Mouse (Mus musculus) adrenal gland, postnatal 25 days (tissue): ENCODE results near the gene Shq1. TPM values are rescaled to one million over a fixed set of nuclear protein-coding genes. Genes with fewer than 3 reads are reported as not detected.

Source experiments
- DNase-seq: peaks from one replicate; pipeline ENCODE4 v3.0.0; 2021; ENCODE audit warnings: mixed read lengths
- total RNA-seq: library from RNA; stranded (reverse); gene quantifications from 2 replicates; pipeline ENCODE4 v1.2.3, GENCODE M21; 2021

The Shq1 gene
- total RNA-seq, 1 experiment from 2014 or later, result 8.7 TPM

DNA sequence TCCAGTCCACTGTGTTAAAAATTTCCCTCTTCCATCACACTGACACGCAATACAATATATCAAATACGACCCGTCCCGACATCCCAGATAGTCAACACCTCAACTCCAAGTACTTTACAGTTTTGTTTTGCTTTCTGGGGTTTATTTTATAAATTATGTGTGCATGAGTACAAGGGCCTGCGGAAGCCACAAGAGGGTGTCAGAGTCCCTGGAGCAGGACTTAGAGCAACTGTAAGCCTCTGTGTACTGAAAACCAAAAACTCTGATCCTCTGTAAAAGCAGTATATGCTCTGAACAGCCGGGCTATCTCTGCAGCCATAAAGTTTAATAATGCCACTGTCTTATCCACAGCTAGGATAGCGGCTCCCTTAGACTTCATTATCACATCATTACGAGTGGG lies 3.3 kb downstream of the Shq1 start:
- DNase-seq, result no peak

DNA sequence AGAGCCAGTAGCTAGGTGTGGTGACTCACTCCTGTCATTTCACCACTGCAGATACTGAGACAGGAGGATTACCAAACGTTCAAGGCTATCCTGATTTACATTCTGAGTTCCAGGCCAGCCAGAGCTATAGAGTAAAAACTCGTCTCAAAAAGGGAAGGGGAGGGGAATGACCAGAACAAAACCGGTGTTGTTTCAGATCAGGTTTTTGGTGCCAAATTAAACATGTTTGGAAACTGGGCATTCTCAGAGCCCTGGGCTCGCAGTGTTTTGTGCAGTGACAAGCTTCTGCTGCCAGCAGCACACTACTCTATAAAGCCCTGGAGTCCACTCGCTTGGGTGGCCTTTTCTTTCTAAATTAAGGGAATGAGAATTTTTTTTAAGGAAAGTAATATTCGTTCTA lies 8.7 kb downstream of the Shq1 start:
- DNase-seq, result no peak

DNA sequence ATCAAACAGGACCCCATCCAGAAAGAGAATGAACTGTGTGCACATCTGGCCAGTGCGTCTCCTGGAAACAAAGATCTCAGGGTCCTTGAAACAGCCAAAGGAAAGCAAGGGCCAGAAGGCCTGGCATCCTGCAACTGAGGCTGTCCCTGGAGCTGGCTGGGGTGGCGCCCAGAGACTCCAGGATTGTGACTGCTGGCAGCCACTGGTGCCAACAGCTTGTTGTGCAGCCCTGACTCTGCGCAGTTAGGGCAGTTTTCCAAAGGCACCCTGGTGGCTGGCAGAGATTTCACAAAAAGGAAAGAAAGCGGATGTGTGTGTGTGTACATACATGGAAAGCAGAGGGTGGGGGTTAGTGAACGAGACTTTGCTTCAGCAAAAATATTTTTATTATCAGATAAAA lies 10.6 kb downstream of the Shq1 start:
- peak; percentile 60 for DNase-seq

DNA sequence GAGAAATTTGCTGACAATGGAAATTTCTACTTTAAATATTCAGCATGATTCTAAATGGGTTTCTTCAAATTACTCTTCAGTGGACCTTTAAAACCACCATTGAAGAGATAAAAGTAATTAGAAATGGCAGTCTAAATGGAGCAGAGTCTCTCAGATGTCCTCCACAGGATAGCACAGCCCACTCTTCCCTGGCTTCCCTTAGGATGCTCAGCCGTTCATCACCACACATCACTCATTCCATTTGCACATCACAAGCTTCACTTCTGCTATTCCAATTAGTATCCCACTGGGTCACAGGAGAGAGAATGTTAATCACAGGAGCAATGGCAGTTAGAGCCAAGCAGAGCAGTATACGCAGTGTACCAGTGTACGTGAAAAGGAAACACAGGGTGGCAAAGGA lies 18.4 kb downstream of the Shq1 start:
- no peak for DNase-seq

DNA sequence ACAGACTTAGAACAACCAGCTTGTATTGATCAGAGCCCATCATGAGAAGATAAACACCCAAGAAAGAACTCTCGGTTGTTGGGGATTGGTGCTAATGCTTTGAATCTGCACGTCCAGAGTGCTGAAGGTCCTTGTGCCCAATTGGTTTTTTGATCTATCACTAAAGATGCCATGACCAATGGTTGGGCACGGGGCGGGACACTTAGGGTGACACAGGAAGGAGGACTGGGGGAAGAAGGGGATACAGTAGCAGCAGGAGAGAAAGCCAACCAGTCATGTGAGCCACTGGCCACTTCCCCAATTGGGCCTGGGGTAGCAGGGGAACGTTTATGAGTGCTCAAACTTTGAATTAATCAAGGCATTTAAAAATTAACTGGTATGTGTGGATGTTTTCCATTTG lies 23.8 kb downstream of the Shq1 start:
- no peak for DNase-seq

DNA sequence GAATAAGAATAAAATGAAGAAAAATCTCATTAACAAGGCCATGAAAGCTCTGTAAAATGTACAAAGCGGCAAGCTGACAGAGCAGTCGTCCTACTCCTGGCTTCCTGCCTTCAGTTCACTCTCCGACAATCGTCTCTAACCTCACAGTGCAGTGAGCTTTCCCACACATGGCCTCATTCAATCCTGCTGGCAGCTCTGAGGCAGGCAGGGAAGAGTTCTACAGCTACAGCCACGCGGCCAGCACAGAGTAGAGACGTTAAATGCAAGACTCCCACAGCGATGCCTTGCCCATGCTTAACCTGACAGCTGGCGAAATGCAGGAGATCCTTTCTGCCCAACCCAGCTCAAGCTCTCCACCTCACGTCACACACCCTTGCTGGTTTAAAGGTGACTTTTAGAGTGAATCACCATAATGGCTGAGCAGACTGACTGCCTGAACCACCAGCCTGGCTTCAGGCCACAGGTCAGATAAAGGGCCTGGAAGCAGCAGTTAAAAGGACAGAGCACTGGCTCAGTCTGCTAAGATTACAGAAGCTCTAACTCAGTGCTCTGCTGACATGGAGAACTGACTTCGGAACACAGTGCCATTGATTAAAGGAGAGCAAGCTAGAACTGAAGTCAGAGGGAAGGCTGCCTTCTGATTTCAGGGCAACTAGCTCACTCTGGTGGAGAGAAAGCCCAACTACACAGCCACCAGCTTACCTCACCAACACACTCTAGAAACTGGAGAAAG lies 25.3 kb downstream of the Shq1 start:
- peak; percentile 52 for DNase-seq

DNA sequence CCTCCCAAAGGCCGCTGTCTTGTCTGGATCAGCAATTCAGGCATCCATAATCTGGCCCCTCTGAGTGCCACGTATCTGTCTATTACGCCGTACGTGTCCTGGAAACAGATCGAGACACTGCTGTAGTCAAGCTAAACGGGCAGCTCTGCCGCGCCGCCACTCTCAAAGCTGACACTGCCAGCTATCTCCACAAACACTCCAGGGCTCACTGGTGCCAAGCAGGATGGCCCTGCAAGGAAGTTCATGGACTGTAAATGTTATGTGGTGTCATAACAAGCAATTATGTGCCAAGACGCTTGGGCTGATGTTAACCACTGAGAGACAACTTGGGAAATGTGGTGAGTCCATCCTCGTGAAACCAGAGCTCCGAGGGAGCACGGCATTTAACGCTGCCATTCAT lies 26.3 kb downstream of the Shq1 start:
- DNase-seq, result peak; percentile 3

DNA sequence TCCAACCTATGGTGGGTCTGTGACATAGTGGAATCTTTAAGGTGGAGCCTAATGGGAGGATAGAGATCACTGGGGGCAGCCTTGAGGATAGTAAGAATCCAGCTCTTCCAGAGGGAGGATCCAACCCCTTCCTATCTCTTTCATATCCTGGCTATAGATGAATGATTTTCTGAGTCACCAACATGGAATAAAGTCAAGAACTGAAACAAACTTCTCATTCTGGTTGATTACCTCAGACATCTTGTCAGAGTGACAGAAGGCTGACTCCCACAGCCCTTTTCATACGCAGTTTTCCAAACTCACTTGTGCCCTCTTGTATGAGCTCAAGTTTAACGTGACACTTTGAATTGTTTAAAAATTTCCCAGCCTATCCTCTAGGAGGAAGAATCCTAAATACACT lies 28.2 kb downstream of the Shq1 start:
- no peak for DNase-seq

DNA sequence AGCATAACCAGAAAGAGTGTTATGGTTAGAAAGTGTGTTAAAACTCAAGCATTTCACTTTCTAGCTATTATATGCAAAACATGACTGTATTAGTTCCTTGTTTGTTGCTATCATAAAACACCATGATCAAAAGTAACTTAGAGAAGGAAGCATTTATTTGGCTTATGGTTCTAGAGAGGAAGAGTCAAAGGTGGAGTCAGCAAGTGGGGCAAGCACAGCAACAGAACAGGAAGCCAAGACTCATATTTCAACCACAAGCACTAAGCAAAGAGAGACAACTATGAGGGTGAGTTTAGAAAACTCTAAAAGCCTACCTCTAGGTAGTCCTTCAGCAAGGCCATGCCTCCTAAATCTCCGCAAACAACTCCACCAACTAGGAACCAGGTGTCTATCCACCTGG lies 30.4 kb downstream of the Shq1 start:
- DNase-seq, result no peak

DNA sequence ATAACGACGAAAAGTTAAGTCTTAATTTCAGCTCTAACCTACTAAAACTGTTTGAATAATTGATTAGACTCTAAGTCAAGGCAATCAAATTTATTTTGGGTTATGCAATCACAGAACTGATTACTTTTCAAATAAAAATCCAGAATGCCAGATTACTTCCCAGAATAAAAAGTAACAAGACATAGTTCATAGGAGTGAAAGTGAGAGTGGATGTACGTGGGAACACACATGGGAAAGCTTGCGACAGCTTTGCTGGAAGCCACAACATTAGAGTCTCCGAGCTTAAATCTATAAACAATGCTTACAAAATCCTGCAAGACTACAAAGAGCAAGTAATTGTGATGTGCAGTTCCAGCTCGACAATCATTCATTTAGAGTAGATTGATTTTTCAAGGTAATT lies 41.9 kb downstream of the Shq1 start:
- no peak for DNase-seq

DNA sequence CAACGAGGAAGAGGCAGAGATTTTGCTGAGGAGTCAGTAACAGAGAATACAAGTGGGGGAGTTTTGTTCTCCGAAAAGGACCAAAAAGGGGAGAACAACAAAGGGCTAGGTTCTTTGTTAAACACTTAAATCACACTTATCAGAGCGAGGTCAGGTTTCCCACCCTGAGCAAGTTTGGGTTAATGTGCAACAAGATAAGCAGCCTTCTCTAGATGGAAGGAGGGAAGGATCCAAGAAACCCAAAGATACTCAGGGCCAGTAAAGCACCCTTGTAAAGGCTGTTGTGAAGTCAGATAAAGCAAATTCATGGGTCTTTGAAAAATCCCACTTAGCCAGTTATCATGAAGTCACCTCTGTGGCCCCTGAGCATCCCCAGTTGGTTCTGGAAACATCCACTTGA lies 42.7 kb downstream of the Shq1 start:
- no peak for DNase-seq

DNA sequence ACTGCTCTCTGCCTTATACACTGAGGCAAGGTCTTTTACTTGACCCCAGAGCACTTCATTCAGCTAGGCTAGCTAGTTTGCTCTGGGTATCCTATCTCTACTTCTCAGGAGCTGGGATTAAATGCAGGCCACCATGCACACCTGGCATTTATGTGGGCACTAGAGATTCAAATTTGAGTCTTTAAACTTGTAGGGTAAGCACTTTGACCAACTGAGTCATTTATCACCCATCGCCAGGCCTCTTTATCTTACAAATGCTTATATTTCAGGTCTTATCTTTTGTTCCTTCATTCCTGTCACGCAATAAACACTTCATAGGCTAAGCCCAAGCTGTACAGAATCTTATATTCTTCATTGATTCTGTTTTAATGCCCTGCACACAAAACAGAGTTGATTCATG lies 47.0 kb downstream of the Shq1 start:
- DNase-seq, result no peak

DNA sequence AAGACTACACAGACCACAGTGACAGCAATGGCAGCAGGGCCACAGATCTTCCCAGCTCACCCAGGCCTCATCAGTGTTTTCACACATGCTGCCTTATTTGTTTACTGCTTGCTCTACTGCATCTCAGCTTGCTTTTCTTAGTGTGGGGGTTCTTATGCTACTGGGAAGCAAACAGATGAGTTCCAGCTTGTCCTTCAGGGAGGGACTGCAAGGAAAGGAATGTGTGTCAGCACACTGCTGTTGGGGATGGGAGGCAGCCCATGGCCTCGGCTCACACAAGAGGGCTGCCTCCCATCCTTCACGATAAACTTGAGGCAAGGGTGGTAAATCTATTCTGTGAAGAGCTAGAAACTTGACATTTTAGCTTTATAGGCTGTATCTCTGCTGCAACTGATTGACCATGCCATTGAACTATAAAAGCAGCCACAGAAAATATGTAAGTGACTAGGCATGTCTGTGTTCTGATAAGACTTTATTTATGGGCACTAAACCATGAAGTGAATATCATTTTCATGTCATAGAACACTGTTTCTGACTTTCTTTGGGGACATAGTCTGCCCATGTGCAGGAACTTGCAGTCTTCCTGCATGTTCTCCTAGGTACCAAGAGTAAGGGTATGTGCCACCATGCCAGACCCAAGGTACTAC lies 48.0 kb downstream of the Shq1 start:
- no peak for DNase-seq

DNA sequence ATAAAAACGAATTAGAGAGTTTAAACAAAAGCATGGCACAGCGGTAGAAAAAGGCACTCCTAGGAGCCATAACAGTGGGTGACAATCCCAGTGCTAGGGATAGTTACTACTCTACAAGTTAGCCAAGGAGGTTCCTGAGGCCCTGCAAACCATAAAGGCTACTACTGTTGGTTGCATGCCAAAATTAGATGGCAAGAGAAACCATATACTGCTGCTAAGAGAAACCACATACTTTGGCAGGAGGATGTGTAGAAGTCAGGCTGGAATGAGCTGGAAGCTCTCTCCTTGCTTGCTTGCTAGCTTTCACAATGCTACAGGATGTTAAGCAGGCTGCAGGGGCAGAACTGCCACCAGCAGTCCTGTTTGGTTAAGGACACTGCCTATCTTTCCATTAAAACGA lies 50.5 kb downstream of the Shq1 start:
- DNase-seq, result no peak

DNA sequence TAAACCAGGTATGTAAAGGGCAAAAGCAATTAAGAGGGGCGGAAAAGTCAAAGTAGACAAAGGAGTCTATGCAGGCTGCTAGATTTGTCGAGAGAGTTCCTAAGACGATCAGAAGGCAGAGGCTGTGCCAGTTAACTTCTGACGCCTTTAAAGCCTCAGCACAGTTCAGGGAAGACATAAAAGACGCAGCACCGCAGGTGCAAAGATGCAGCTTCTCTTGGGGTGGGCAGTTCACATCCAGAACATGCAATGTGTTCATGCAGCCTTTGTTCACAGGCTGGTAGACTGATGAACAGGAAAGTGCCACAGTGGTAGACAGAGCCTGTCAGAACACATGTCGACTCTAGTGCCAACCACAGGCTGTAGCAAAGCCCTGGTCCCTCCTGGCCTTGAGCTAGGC lies 51.6 kb downstream of the Shq1 start:
- no peak for DNase-seq

DNA sequence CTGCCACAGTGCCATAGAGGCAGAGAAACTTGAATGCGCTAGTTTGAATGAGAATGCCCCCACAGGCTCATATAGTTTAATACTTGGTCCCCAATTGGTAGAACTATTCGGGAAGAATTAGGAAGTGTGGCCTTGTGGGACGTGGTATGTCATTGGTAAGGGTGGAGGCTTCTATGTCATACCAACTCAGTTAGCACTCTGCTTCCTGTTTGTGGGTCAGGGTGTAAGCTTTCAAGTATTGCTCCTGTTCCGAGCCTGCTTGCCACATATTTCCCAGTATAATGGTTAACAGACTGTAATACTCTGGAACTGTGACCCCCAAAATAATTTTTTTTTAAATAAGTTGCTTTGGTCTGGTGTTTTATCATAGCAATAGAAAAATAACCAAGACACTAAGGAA lies 54.8 kb downstream of the Shq1 start:
- no peak for DNase-seq

DNA sequence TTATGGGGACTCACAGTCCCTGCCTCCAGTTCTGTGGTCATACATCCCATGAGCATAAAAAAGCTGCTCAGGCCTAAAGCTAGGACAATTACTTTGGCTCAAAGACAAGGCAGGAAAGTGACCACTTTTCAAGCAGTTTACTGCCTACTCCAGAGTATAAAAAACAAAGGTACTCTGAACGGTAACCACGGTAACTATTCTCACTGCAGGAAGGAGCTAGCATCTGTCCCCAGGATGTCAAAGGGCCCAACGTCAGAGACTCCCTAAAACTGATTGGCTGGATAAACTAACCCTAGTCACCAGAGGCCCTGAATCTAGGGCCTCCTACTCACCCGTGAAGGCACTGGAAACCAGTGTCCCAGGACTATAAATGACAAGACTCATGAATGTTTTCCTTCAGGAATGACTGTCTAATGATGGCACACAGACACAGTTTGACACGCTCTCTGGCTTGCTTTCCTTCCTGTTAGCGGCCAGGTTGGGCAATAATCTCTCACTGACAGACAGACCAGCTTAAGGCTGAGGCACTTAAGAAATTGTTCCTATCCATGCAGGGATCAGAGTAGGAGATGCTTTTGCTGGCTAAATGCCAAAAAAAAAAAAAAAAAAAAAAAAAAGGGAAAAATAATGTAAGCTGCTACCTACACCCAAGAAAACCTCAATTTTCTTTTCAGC lies 57.2 kb downstream of the Shq1 start:
- DNase-seq, result no peak

DNA sequence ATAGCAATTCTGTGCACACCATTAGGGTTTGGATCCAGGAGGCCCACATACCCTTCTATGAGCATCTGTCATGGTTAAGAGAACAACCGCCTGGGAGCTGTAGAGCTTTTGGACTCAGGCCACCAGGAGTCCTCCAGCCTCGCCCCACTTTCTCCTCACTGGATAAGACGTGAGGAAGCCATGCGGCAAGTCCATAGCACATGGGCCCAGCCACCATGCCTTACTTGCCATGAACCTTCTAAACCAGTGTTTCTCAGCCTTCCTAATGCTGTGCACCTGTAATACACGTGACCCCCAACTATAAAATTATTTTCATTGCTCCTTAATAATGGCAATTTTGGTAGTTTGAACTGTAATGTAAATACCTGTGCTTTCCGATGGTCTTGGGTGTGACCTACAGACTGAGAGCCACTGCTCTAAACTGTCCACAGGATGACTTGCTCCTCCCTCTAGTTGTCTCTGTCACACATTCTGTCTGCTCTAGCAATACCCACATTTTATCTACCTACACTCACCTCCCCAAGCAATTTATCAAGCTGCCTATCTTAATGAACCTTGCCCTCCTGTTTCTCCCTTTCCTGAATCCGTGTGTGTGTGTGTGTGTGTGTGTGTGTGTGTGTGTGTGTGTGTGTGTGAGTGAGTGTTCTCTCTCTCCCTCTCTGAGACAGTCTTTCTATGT lies 59.9 kb downstream of the Shq1 start:
- DNase-seq, result no peak

DNA sequence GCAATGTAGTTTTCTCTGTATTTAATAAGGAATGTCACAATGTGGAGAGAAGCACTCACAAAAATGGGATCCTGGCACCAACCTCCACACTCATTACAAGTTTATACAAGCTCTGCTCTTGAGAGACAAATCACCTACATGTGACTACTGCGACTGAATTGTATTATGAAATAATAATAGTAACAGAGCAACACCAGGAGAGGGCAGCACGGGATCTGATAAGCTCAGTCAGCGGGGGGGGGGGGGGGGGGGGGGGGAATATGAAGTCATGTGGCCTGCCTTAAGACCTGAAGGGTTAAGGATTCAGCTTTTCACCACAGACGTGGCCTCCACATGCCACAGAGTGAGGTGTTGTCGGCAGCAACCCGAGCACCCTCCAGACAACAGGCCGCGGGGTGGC lies 60.8 kb downstream of the Shq1 start:
- DNase-seq, result peak; percentile 11

DNA sequence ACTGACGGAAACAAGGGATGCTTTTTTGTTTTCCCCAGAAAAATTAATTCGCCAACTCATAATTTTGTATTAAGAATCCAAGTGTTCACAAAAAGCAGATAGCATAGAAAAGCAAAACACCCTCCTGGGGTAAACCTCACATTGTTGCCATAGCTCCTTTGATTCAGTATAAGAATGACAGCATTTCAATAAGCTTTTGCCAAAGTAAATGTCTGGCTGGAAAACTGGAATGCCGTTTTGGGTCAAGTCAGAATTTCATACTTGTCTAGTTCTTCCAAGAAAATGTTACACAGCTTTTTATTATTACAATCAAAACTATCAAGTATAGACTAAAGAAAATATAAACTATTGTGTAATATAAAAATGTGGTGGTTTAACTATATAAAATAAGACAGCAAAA lies 61.7 kb downstream of the Shq1 start:
- DNase-seq, result no peak

DNA sequence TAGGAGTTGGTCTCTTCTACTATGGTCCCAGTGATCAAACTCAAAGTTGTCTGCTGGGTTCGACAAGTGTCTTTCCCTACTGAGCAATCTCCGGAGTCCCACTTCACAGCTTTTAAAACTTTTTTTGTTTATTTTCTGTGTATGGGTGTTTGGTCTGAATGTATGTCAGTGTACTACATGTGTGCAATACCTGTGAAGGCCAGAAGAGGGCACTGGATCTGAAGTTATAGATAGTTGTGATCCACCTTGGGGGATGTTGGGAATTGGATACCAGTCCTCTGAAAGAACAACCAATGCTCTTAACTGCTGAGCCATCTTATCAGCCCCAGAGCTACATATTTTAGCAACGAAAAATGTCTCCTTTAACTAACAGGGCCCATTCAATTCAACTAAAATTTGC lies 62.5 kb downstream of the Shq1 start:
- no peak for DNase-seq

DNA sequence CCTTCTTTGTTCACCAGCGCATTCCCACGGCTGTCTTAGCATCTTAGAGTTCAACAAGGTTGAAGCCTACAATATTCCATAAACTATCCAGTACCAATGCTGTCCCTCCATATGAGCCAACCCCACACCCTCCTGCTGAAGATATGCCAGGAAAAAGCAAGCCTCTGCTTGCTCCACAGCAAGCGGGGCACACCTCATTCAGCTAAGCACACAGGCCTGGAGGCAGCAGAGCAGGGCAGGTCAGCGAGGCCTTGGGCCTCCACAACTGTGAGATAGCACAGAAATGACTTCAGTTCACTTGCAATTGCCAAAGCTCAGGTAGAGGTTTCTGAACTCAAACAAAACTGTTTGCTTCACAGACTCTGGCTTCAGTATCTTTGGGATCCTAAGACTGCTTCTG lies 64.2 kb downstream of the Shq1 start:
- no peak for DNase-seq

DNA sequence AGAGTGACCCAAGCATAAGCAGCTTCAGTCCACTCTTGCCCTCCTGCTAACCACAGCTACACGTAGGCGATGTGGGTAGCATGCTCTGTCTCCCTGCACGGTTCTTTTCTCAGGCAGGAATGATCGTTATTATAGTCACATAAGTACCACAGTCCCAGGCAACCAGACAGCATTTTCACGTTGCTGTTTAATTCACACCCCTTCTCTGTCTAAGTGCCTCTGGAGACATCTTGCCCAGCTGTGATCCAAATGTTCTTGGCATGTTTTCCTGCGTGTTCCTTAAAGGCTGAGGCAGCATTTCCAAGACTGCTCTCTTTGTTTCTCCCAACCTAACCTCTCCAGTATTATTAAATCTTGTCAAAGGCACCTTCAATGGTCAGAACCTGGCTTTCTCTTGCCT lies 67.3 kb downstream of the Shq1 start:
- no peak for DNase-seq
